Mouse (Mus musculus): ENCODE results near the gene Adap2.

- TF ChIP-seq POLR2A (IDR thresholded peaks at IDR 0.05; ENCODE audit: insufficient read length, low read depth) (no peak), MAX (IDR thresholded peaks at IDR 0.05; ENCODE audit: low read depth) (no peak), E2F4 (IDR thresholded peaks at IDR 0.05; ENCODE audit: insufficient read depth) (no peak), MYOG (IDR thresholded peaks at IDR 0.05; ENCODE audit: control insufficient read depth in 1 of 3, insufficient read depth in 1 of 3, insufficient read length in 2 of 3, low read depth in 2 of 3) (no peak), USF1 (IDR thresholded peaks at IDR 0.05; ENCODE audit: low read depth) (no peak), SRF (IDR thresholded peaks at IDR 0.05; ENCODE audit: control insufficient read depth, insufficient read length, low read depth) (no peak)
Observed at GRCm38 (mm10) chr11:80218657-80219293, 64.9 kb downstream of the Adap2 start.
